Mouse (Mus musculus) embryo, embryonic 10.5 days (tissue): ENCODE data around the gene Rbm11.

Source experiments
- DNase-seq: peaks from one replicate; pipeline ENCODE4 v3.0.0-alpha.2; 2015; ENCODE audit warnings: low spot score

The Rbm11 gene

DNA sequence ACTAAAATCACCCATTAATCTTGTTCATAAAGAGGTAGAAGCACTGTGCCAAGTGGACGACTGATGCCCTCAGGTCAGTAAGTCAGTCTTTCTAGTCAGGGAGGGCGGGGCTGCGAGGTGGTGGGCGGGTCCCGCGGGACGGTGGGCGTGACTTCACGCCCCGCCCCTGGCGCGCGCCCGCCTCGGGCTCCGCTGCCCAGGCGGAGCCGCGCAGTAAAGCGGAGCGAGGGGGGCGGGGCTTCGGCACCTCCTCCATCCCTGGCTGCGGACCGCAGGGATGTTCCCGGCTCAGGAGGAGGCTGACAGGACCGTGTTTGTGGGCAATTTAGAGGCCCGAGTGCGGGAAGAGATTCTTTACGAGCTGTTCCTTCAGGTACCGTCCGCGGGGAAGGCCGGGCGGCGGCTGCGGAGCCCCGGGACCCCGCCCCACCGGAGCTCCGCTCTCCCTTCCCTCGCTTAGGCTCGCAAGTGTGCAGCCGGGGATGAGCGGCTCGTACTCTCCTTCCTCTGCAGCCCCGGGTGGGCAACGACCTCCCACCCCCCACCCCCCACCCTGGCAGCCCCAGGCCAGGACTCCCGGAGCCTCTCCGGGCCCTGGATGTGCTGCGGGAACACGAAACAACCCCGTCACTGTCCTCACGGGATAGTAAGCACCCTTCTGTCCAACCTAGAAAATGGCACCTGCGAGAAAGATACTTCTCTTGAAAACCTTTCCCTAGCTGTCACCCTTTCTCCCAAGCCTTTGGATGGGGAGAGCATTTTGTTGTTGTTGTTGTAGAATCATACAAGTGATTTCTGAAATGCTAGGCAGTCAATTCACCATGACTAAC lies at the start of gene Rbm11:
Rbm11 (plus strand) TSS at position 174 of the 830 bp plus-strand sequence.
- peak; percentile 86 for DNase-seq

GRCm38 (mm10) chr16:75545310-75545709 lies 47.3 kb upstream of the Rbm11 start:
- DNase-seq: no peak

DNA sequence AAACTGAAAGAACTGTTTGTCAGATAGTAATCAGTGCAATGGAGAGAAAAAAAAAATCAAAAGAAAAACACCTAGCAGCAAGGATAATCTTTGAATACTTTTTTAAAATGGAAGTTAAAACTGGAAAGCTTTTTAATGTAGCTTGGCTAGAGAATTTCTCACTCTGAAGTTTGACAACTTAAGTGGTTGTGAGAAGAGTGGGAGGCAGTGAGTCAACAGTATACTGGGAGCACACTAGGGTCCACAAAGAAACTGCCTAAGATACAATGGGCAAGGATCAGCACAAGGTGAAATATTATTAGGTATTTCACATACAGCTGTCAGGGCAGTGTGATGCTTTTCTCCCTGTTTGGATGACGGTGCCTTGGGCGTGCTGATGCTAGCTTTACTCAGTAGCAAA lies 29.7 kb upstream of the Rbm11 start:
- no peak for DNase-seq

GRCm38 (mm10) chr16:75582279-75582678 lies 10.4 kb upstream of the Rbm11 start:
- no peak for DNase-seq

DNA sequence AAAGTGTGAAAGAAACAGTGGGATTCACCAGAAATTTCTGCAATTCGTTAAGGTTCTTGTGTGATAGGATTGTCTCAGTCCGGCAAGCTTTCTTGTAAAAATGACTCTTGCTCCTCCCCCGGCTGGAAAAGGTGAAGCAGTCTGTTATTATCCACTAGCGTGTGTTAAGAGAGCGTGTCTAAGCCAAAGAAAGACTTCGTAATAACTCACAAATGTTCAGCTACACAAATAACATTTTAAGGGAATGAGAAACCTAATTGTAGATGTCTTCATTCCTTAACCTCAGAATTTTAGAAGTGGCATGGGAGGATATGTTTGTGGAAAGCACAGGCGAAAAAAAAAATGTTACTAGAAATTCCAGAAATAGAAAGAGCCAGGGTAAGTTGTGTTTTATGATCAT lies 6.7 kb upstream of the Rbm11 start, which contains the start of gene Lipi:
Lipi (minus strand) TSS at position 101 of the 400 bp plus-strand sequence.
- no peak for DNase-seq

DNA sequence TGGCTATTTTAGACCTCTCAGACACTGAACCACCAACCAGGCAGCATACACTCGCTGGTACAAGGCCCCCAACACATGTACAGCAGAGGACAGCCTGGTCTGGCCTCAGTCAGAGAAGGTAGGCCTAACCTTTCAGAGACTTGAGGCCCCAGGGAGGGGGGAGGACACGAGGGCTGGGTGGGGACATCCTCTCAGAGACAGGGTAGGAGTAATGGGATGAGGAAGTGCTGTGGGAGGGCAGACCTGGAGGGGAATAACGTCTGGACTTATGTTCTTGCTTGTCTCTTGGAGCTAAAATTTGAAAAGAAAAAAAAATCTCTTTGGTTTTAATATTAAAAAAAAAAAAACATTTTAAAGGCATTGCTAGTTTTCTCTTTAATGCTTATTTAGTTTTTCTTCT lies 6.2 kb upstream of the Rbm11 start:
- no peak for DNase-seq

GRCm38 (mm10) chr16:75593501-75594183 lies 998 bp downstream of the Rbm11 start:
- DNase-seq: peak; percentile 36

DNA sequence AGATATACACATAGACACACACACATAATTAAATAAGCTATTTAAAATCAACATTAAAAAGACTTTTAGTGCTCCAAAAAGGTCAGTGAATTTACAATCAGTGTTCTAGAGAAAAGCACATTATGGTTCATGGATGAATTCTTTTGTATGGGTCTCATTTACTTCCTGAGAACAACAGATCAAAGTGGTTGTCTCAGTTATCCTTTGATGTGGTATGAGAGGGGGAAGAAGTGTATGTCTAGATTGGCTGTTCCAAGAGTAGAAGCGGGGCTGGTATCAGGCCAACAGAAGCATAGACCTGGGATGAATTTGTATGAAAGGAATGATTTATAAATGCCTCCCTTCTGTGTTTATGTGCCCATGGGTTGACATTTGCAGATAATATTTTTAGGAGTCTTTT lies 13.8 kb downstream of the Rbm11 start:
- no peak for DNase-seq

GRCm38 (mm10) chr16:75612561-75612960 lies 19.9 kb downstream of the Rbm11 start:
- no peak for DNase-seq

- DNase-seq: peak; percentile 81
Observed at GRCm38 (mm10) chr16:75617651-75618349, 25.2 kb downstream of the Rbm11 start.

- peak; percentile 8 for DNase-seq
Observed at GRCm38 (mm10) chr16:75627862-75628261, 35.2 kb downstream of the Rbm11 start.
